Mouse (Mus musculus): ENCODE data around the gene Ip6k2.

DNA sequence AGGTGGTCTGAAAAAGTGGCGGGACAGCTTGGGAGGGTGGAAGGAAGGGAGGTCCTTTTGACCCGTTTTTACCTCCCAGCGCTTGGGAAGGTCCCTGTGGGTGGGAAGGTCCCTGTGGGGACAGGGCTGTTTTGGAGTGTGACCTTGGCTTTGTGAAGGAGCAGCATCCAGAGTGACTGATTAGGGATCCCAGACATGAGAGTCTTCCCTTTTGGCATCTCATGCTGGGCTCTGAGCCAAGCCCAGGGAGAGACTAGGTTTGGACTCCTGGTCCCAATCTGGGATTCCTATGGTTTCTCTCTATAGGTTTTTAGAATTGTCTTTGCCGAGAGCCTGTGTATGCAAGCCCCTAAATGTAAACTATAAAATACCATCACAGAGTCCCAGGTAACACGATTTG lies 26.9 kb downstream of the Ip6k2 start:
- TF ChIP-seq CTCF (IDR thresholded peaks at IDR 0.05; ENCODE audit: low read depth) (no peak), EP300 (IDR thresholded peaks at IDR 0.05; ENCODE audit: low read depth) (no peak)

All from liver, embryonic 14.5 days (tissue).